Mouse (Mus musculus): ENCODE results near the gene Lmnb2.

Gene Lmnb2

GRCm38 (mm10) chr10:80917779-80918434 is at the start of gene Lmnb2:
TSS of gene Lmnb2 (minus strand) at chr10:80918245.
- no peak for DNase-seq (ENCODE audit: low spot score)

DNA sequence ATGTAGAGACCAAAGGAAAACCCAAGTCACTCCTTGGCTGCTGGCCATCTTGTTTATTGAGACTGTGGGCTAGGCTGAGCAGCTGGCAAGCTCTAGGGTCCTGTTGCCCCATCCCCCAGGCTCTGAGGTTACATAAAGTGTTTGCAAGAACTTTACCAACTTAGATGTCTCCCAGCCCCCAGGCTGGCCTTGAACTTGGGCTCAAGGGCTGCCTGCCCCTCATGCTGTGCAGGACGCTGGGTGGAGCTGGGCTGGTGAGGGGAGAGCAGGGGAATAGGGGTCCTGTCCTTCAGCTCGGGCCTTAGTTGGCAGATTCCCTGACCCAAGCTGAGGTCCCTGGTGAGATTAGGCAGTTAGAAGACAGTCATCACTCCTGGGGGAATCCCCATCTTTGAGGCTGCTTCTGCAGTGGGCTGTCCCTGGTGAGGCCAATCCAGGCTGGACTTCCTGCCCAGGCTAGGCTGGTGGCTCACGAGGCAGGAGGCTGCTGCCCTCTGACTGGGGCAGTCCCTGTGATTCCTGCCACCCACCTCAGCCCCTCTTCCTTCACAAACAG is 49.1 kb upstream of the Lmnb2 start:
- DNase-seq (ENCODE audit: low spot score) = no peak

DNA sequence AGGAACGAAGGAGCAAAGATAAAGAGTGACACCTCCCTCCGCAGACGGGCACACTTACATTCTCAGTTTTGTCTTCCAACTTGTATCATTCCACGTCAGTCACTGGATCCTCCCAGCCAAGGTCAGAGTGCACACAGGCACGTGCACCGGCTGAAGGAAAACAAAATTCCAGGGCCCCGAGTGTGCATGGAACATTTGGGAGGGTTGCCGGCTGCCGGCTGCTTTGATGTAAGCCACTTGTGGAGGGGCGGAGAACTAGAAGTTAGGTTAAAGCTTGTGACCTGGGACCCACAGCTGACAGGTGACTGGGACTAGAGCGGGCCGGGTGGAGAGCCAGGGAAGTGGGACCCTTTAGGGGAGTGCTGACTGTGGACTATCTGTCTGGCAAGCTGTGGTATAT is 48.3 kb upstream of the Lmnb2 start:
- no peak for DNase-seq (ENCODE audit: low spot score)

- no peak for DNase-seq (ENCODE audit: low spot score)
Observed at GRCm38 (mm10) chr10:80963031-80963975, 45.3 kb upstream of the Lmnb2 start.

DNA sequence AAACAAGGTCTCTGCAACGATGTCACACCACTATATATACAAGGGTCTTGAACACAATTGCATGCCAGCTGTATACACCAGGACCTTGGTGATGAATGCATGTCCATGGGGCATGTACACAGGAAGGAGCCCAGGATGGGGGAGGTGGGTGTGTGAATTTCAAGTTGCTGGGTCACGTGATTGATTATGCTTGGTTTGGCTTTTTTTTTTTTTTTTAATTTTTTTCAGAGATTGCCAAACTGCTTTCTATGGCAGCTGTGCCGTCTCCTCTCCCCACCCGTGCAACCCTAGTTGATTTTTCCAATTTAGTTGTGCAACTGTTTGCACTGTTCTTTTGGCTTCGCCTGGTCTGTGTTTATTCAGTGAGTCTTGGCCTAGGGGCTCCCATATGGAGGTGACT is 44.5 kb upstream of the Lmnb2 start:
- DNase-seq (ENCODE audit: low spot score) = no peak

- no peak for DNase-seq (ENCODE audit: low spot score)
Observed at GRCm38 (mm10) chr10:80962051-80962472, 44.0 kb upstream of the Lmnb2 start.

DNA sequence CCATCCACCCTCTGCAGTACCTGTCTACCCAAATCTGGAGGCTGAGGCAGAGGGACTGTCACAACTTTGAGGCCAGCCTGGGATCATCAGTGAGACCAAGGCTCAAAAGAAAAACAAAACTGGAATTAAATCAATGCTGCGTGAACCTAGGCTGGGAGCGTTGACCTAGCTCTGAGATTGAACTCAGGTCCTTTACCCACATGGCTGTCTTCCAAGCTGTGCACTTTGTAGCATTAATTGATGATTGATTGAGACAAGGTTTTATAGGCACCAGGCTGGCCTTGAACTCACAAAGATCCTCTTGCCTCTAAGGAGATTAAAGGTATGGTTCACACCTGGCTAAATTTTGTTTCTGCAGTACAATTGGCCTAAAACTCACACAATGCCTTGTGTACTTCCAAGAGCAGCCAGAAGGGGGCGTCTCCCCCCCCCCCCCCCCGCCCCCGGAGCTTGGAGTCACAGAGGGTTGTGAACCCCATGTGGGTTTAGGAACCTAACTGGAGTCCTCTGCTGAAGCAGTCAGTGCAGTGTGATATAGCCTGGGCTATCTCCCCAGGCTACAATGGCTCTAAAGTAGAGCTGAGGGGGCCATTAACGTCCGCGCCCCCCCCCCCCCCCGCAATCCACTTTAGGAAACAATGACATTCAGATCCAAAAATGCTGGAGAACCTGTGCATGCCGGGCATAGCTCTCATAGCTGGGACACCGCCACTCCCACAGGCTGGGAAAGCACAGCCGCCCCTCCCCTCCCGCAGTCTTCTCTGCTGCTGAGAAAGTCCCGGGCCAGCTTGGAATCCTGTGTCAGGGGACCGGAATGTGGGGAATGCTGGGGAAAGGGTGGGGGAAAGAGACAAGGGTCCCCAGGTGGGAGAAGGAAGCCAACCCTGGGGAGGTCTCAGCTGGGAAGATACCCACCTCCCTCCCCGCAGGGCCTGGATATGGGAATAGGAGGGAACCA is 42.8 kb upstream of the Lmnb2 start:
- no peak for DNase-seq (ENCODE audit: low spot score)

GRCm38 (mm10) chr10:80958979-80959637 is 41.1 kb upstream of the Lmnb2 start:
- no peak for DNase-seq (ENCODE audit: low spot score)

DNA sequence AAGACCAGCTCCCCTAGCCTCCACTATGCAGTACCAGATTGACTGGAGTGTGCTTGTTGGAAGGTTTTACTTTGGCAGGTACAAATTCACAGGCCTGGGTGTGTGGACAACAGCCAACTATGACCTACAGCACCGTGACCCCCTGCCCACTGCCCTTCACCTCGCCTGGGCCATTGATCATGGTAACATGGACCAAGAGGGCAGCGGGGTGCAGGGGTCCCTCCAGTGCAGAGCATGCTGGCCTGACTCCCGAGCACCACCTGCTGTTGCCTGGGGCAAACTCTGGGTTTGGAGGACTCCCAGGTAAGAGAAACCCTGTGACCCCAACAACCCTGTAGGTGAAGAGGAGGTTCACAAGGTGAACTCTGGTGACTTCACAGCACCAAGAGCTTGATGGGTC is 39.7 kb upstream of the Lmnb2 start:
- DNase-seq (ENCODE audit: low spot score) = no peak

- DNase-seq (ENCODE audit: low spot score) = no peak
Observed at GRCm38 (mm10) chr10:80956901-80957300, 38.9 kb upstream of the Lmnb2 start.

GRCm38 (mm10) chr10:80956385-80956784 is 38.3 kb upstream of the Lmnb2 start:
- DNase-seq (ENCODE audit: low spot score) = no peak

DNA sequence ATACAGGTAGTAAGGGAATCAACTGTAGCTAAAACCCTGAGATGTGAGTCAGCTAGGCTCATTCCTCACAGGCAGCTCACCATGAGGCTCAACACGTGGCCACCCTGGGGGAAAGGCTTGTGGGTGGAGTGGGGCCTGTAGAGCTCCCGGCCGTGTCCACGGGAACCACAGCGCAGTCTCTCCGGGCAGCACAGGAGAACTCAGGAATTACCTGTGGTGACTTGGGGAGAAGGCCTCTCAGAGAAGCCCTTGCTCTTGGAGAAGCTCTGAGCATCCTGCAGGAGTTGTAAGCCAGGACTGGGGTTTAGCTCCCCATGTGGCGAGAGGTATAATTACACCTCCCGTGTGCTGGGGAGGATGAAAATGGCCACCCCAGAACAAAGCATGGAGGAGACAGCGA is 37.5 kb upstream of the Lmnb2 start:
- no peak for DNase-seq (ENCODE audit: low spot score)

DNA sequence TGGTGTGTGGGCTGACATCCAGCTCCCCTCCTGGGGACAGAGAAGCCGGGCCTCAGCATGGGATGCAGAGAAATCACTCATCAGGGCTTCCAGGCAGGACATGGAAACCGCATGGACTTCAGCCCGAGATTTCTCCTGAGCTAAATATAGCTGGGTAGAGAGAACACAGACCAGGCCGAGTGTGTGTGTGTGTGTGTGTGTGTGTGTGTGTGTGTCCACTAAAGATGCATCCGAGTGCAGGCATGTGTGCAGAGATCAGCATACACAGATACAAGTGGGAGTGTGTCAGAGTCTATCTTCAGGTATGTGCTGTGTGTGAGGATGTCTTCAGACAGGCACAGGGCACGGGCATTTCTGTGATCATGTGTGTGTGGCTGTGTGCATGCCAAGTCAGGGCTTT is 36.8 kb upstream of the Lmnb2 start:
- no peak for DNase-seq (ENCODE audit: low spot score)

DNA sequence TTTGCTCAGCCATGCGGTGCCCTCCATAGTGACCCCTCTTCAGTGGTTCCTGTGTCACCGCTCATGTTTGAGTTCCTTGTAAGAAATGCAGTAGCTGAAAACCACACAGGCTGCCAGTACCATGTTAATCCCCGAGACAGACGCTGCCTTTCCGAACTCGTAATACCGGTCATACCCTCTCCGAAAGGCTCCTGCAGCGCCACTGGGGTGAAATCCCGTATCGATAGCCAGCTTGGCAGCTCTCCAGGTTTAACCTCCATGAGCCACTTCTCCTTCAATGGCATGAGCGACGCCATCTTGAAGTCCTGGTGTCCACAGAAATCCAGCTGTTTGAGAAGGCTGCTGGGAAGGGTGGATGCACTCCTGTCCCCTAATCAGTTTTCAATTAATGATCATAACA is 36.4 kb upstream of the Lmnb2 start:
- no peak for DNase-seq (ENCODE audit: low spot score)

DNA sequence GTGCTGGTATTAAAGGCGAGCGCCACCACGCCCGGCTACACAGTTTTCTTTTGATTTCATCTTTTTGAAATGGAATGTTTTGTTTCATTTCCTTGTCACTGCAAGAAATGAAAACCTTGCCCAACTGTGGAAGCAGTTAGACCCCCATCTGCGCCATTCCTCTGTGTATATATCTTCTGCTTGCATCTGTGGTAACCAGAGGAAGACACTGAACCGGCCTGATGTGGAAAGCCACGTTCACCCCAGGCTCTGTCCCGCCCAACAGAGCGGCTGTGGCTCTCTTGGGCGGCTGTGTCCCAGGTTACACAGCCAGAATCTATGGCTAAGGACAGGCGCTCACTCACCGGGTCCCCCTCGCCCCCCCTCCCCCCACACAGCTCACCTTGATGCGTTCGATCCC is 34.4 kb upstream of the Lmnb2 start:
- no peak for DNase-seq (ENCODE audit: low spot score)

DNA sequence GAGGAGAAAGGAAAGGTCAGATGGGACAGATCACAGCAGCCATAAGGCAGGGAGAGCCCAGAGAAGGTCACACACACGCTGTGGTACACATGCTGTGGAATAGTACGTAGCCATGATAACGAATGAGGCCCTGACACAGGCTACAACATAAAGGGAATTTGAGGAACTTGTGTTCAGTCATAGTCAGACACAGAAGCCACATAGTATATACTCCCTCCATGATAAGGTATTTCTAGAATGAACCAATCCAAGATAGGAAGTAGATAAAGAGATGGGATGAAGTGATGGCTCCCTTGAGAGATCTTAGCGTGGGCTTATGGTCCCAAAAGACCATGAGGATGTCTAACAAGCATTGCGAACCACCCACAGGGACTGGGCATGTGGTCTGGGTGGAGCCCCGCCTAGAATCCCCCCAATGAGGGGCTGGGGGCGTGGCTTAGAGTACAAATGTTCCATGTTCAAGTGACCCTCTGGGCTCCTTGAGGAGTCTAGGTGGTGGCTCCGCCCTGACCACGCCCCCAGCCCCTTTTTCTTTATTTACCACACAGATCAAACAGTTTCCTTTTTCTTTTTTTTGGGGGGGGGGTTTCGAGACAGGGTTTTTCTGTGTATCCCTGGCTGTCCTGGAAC is 33.8 kb upstream of the Lmnb2 start:
- DNase-seq (ENCODE audit: low spot score) = no peak

DNA sequence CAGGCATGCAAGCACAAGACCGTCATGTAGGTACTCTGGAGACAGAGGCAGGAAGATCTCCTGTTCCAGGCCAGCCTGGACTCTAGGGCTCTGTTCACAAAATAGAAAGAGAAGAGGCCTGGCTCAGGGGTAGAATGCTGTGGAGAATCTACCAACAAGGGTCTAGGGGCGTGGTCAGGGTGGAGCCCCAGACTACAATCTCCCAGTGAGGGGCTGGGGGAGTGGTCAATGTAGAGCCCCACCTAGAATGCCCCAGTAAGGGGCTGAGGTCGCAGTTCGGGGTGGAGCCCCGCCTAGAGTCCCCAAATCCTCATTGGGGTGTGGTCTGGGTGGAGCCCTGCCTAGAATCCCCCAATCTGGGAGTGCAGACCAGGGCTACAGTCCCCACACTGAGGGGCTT is 32.3 kb upstream of the Lmnb2 start:
- DNase-seq (ENCODE audit: low spot score) = no peak

DNA sequence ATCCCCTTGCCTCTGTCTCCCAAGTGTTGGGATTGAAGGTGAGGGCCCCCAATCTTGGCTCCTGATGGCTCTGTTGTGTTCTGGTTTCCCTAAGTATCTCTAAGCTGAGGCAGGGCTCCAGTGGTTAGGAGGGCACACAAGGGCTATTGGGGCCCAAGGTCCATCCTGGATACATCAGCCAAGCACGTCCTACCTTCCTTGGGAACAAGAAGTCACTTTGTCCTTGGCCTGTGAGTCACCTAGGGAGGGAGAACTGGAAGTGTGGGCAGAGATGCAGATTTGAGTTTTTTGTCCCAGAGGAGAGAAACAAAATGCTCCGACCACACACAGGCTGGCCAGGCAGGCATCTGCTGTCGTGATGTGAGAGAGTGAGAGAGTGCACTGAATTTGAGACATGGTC is 31.0 kb upstream of the Lmnb2 start:
- DNase-seq (ENCODE audit: low spot score) = no peak

DNA sequence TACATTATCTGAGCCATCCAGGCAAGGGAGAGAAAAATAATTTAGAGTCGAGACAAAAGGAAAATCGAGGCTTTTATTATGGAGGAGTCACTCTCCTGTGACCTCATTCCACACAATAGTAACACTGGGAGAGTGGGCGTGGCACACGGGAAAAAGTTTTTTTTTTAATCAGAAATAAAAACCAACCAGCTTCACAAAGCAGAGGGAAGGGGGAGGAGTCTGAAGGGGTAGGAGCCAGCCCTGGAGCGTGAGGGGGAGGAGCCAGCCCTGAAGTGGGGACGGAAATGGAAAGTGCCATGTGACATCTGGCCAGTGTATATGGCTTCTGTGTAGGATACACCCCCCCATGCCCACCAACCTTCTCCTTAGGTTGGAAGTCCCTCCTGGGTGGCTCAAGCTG is 30.5 kb upstream of the Lmnb2 start:
- DNase-seq (ENCODE audit: low spot score) = no peak

DNA sequence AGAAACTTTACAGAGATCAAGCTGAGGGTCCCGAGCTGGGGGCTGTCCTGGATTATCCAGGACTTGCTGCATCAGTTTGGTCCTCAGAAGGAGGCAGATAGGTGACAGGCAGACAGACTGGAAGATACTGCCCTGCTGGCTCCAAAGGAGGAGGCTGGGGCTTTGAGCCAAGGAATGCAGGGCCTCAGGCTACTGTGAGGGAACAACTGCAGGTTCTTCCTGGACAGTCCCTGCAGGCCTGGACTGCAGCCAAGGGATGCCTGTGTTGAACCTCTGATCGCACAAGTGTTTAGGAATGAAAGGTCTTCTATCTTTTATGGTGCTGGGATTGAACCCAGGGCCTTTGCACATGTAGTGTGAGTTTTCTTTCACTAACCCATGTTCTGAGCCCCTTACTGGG is 29.8 kb upstream of the Lmnb2 start:
- DNase-seq (ENCODE audit: low spot score) = no peak

Measured in spleen, adult 12 weeks (tissue).